Mouse (Mus musculus): ENCODE results near the gene Atp5g2.

The Atp5g2 gene

DNA sequence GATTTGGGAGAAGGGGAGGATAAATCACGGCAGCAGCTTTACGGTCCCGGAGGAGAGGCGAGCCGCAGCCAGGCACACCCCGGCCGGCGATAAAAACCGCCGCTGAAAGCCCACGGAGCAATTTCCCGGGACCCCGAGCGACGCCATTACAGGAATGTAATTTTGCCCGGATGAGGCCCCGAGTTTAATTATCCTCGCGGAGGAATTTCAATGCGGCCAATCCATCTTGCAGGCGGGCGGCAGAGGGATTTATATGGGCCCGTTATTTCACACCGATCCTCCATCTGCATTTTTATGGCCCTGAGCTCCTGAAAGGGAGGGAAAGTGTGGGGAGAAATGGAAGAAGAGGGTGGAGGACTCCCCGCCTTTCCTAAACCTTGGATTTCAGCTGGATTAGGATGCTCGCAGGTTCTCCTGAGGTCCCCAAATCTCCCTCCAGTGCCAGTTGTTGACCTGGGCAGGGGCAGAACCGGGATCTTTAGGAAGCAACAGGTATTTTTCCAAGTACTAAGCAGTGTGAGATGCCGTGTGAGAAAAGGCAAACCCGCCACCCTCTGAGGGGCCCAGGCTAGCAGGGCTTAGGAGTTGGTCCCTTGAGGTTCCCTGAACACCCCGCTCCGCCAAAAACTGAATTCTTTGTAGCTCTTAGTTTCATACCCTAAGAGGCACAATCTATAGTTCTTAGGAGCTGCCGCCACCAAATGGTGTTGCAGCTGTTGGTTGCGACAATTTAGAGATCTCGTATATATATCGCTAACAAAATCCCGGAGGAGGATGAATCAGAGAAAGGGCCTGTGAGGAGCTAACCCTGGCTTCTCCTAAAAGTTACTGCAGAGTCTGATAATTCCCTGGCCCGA, at the start of gene Atp5g2:
TSS of gene Atp5g2 (minus strand) at position 138 of the 857 bp plus-strand sequence.
- DNase-seq (ENCODE audit: low spot score in 2 of 2): peak in 1 of 2 experiments; percentile 49

DNA sequence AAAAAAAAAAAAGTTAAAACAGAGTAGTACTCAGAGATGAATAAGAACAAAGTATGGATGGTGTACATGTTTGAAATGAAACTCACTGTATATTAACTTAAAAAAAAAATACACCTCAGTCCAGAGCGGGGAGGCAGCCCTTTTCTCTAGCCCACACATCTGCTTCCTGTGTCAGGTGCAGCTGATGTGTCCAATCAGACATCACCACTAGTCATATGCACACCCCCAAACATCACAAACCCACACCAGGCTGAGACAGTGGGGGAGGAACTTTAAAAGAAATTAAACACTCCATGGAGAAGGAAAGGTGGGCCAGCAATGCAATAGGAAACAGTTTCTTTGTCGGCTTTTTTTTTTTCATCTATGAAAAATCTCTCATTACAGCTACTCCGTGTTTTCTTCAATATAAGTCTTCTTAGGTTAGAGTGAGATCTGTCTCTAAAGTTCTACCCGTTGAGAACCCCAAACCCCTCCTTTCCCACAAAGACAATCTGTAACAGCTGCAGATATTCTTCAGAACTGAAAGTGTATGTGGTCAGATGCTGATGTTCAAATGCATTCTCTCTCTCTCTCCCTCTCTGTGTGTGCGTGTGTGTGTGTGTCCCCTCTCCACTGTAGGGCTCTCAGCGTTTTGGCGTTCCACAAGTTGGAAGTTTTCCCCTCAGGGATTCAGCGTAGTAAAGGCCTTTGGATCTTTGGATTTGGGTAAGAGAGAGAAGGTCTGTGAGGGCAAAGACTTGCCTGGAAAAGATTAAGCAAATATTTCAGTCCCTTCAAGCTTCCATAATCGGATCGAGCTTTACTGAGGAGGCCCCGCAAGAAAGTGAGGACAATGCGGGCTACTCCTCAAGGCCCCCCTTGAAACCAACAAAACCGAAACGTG, 49.1 kb upstream of the Atp5g2 start:
- no peak for DNase-seq (ENCODE audit: low spot score in 2 of 2)

DNA sequence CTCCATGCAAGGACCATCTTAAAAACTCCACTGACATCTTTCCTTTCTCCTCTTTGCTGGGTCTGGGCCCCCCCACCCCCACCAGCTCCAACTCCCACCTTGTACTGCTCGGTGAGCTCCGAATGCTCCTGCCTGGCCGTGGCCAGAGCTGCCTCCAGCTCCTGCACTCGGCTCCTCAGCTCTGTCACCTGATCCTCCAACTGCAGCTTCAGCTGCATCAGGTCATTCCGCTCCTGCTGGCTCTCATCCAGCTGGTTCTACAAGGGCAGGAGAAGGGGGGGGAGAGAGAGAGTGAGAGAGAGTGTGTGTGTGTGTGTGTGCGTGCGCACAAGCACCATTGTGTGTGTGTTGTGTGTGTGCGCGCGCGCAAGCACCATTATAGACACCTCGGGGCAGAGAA, 44.0 kb upstream of the Atp5g2 start:
- no peak for DNase-seq (ENCODE audit: low spot score in 2 of 2)

DNA sequence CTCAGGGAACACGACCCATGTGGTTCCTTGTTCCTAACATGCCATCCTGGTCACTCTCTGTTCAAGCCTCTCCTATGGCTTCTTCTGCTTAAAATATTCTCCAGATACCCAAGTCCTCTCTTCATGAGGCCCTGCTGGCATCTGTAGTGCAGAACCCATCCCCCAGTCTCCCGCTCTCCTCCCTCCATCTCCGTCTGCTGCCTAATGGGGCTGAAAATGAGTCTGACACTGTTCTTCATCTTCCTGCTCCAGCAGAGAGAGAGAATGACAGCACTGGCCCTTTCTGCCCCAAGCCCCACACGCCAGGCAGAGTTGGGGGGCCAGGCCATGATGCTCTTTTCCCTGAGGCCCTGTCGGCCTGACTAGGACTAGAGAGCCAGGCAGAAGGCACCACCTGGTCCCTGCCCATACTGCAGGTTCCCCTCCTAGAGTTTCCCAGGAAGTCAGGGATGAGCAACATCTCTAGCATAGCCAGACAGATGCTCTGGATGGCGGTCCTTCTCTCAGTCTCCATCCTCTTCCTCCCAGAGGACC, 35.7 kb upstream of the Atp5g2 start:
- no peak for DNase-seq (ENCODE audit: low spot score in 2 of 2)

DNA sequence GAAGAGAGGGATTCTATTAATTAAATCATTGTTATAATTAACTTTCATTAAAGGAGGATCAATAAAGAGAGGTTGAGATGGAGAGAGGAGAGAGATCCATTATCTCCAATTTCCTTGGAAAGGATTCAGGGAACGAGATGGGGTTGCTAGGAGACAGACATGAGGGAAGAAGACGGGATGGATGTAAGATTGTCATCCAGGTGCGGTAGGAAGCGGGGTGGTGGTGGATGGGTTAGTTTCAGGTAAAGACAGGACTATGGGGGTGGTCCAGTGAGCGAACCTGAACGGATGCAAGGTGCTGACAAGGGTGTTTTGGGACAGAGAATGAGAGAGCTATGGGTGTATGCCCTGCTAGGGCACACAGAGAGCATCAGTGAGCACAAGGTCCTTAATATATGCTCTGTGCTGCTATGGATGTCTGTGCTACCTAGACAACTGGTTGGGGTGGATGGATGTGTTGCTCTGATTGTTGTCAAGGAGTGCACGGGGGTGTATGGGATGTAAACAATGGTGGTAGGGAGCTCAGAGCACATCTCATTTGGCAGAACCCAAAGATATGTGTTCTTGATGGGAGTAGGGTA, 33.9 kb upstream of the Atp5g2 start:
- DNase-seq (ENCODE audit: low spot score in 2 of 2): no peak

GRCm38 (mm10) chr15:102705226-102705894, 33.2 kb upstream of the Atp5g2 start:
- no peak for DNase-seq (ENCODE audit: low spot score in 2 of 2)

DNA sequence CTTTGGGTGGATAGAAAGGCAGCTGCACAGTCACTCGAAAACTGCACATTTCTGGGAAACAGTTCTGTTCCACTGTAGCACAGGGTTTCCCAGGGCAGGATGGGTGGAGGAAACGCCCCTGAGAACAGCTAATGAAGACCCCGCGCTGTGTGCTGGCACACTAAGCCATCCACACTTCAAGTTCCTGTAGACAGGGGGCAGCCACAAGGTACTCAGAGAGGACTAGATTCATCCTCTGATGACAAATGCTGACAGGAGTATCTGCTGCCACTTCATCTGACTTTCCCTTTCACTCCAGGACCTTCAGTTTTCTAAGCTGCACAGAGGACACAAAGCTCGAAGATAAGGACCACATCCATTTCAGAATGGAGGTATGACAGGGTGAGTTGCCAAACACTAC, 32.7 kb upstream of the Atp5g2 start:
- DNase-seq (ENCODE audit: low spot score in 2 of 2): no peak

GRCm38 (mm10) chr15:102702972-102703371, 30.8 kb upstream of the Atp5g2 start:
- no peak for DNase-seq (ENCODE audit: low spot score in 2 of 2)

DNA sequence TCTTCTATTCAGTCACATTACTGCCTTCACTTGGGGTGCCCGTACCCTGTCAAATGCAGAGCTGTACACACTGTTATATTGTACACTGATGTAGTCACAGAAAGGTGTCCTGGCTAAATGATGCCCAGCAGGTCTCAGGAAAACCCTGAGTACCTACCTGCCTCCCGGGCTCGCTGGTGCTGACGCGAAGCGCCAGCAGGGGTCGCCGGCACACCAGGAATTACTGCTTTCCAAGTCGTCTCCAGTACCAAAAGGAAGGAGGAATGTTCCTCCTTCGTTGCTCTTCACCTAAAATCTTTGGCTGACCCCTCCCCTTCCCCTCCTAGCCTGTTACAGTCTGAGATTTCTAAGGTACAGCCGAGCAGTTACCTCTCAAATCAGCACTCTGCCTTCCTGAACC, 26.0 kb upstream of the Atp5g2 start:
- DNase-seq (ENCODE audit: low spot score in 2 of 2): peak; percentile 87 to 88

GRCm38 (mm10) chr15:102696899-102697298, 24.7 kb upstream of the Atp5g2 start:
- no peak for DNase-seq (ENCODE audit: low spot score in 2 of 2)

DNA sequence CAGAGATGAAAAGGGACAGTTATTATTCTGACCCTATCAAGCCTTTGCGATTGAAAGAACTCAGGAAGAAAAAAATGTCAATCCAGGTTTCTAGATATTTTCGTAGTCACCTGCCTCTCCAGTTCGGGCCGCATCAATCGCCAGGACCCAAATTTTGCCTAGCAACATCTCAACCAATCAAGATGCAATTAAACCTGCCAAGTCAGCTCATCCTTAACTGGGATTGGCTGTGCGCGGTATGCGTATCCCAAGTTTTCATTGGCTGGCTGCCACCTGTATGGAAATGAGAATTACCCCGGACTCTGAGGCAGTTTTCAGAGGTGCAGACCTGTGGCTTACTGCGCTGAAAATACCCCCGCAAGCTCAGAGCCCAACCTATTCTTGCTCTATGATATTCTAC, 21.4 kb upstream of the Atp5g2 start:
- peak; percentile 79 to 90 for DNase-seq (ENCODE audit: low spot score in 2 of 2)

- peak; percentile 67 to 80 for DNase-seq (ENCODE audit: low spot score in 2 of 2)
These were observed 20.8 kb upstream of the Atp5g2 start for GRCm38 (mm10) chr15:102692991-102693411.

DNA sequence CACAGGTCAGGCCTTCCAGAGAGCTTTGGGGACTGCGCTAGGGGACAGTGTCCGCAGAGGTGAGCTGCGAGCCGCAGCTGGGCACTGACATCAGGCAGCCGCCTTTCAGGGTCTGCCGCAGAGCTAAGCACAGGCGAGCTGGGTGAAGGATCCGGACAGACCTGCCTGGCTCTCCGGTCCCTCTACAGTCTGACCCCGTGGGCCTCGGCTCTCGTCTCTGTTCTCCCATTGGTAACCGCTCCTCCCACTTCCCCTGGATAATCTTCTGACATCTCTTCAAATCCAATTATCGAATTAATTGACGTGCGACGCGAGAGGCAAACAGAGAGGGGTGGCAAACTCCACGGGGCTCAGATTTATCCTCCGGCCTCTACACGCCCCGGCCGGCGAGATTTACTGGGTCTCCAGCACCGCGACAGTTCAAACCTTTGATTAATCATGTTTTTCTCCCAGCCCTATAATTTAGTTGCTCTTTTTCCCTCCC, 20.2 kb upstream of the Atp5g2 start:
- DNase-seq (ENCODE audit: low spot score in 2 of 2): no peak

DNA sequence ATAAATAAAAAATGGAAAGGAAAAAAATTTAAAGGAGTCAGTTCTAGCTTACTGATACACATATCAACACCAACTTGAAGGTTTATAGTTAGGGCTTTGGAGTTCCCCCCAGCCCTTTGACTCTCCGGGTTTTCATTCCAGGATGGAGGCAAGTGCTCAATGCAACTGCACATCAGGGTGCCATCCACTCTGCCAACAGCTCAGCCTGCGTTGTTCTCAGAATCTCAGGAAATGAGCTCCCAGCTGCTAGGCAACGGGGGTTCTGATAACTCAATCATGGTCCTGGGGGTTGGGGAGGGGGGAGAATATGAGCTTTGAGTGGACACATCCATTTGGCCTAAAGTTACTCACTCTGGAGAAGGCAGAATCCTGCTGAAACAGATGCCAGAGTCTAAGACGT, 13.6 kb upstream of the Atp5g2 start:
- no peak for DNase-seq (ENCODE audit: low spot score in 2 of 2)

- DNase-seq (ENCODE audit: low spot score in 2 of 2): no peak
These were observed 11.5 kb upstream of the Atp5g2 start for GRCm38 (mm10) chr15:102683670-102684069.

GRCm38 (mm10) chr15:102676345-102676744, 4.2 kb upstream of the Atp5g2 start:
- DNase-seq (ENCODE audit: low spot score in 2 of 2): no peak

- DNase-seq (ENCODE audit: low spot score in 2 of 2): peak in 1 of 2 experiments; percentile 65
These were observed 1.4 kb upstream of the Atp5g2 start for GRCm38 (mm10) chr15:102673548-102673947.

GRCm38 (mm10) chr15:102671721-102672214, 384 bp downstream of the Atp5g2 start:
- peak; percentile 65 for DNase-seq (ENCODE audit: low spot score in 2 of 2)

DNA sequence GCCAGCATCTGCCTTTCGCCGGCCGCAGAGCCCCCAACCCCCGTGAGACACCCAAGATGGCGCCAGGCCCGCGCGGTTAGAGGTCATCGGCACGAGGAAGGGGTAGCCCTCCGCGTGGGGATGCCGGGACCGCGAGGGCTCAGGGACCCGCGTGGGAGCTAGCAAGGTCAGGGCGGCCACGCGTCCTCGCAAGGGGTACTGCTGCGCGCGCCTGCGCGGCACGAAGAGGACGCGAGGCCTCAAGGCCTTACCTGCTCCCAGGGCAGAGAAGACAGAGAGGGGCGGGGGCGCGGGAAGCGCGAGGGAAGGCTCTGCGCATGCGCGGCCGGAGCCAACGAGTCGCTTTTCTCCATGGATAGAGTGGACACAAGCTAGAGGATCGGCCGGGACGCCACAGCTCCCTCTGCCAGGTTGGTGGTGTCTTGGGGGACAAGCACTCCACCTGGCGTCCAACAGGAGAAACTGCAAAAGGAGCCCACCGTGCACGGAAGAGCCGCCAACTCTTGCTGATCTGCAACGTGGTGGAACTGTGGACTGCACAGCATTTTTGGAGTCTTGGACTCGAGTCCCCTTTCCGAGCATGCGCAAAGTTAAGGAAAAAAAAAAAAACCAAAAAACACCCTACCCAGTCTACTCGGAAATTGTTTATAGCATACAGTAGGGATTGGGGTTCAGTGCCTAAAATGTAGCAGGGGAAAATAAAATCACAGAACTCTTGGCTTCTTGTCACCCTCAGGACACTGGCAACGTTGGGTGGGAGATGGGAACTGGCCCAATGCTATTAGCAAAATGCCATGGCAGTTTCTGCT, 1.2 kb downstream of the Atp5g2 start:
- DNase-seq (ENCODE audit: low spot score in 2 of 2): peak; percentile 95 to 97

- DNase-seq (ENCODE audit: low spot score in 2 of 2): no peak
These were observed 1.9 kb downstream of the Atp5g2 start for GRCm38 (mm10) chr15:102670281-102670680.

All from frontal cortex, postnatal 36 days (tissue).